Mouse (Mus musculus): Measurements from ENCODE around the gene Ahcyl1. TPM values are rescaled to one million over a fixed set of nuclear protein-coding genes. Genes with fewer than 3 reads are reported as not detected.

Ahcyl1 gene
- polyA plus RNA-seq, 1 experiment, result 386 TPM

- DNase-seq, result peak in 1 of 2 experiments; percentile 63
- Histone ChIP-seq H3K27ac (ENCODE audit: insufficient read depth, low read length) (peak within 1 kb of the TSS; percentile 72), H3K4me1 (ENCODE audit: control insufficient read depth, insufficient read depth, low read length) (no peaks in the 10 kb centered on the region; the same call in 1 of the 2 replicates), H3K27me3 (ENCODE audit: control insufficient read depth, insufficient read depth, low read length) (no peaks in the 10 kb centered on the region), H3K4me3 (replicated peaks; ENCODE audit: insufficient read depth, low read depth, low read length) (peak within 1 kb of the TSS; percentile 63)
- 1% methylated on average over 48 of the region's 48 CpGs for WGBS
- TF ChIP-seq POLR2A (IDR thresholded peaks at IDR 0.05; ENCODE audit: borderline replicate concordance, insufficient read depth, low read length), result no peak
- TF ChIP-seq CTCF (IDR thresholded peaks at IDR 0.05; ENCODE audit: borderline replicate concordance, insufficient read depth, low read depth, low read length), result no peak
Measured at GRCm38 (mm10) chr3:107630682-107631522, 65.5 kb downstream of the Ahcyl1 start, which contains the start of gene Gm10961. TSS of gene Gm10961 (plus strand) at chr3:107631322.

GRCm38 (mm10) chr3:107629411-107629810 is 66.9 kb downstream of the Ahcyl1 start:
- H3K27me3 ChIP-seq (ENCODE audit: control insufficient read depth, insufficient read depth, low read length), result no peaks in the 10 kb centered on the region
- no peak for DNase-seq
- 91% methylated on average over 4 of the region's 4 CpGs for WGBS
- no peak overlapping the region for H3K4me3 ChIP-seq (replicated peaks; ENCODE audit: insufficient read depth, low read depth, low read length)
- no peak overlapping the region for H3K27ac ChIP-seq (ENCODE audit: insufficient read depth, low read length)
- H3K4me1 ChIP-seq (ENCODE audit: control insufficient read depth, insufficient read depth, low read length), result no peaks in the 10 kb centered on the region; the same call in 1 of the 2 replicates
- TF ChIP-seq CTCF (IDR thresholded peaks at IDR 0.05; ENCODE audit: borderline replicate concordance, insufficient read depth, low read depth, low read length) (no peak), POLR2A (IDR thresholded peaks at IDR 0.05; ENCODE audit: borderline replicate concordance, insufficient read depth, low read length) (no peak)

GRCm38 (mm10) chr3:107628551-107628950 is 67.8 kb downstream of the Ahcyl1 start:
- no peaks in the 10 kb centered on the region for H3K27me3 ChIP-seq (ENCODE audit: control insufficient read depth, insufficient read depth, low read length)
- no peak overlapping the region for H3K27ac ChIP-seq (ENCODE audit: insufficient read depth, low read length)
- TF ChIP-seq CTCF (IDR thresholded peaks at IDR 0.05; ENCODE audit: borderline replicate concordance, insufficient read depth, low read depth, low read length), result no peak
- TF ChIP-seq POLR2A (IDR thresholded peaks at IDR 0.05; ENCODE audit: borderline replicate concordance, insufficient read depth, low read length), result no peak
- no peak for DNase-seq
- no peak overlapping the region for H3K4me3 ChIP-seq (replicated peaks; ENCODE audit: insufficient read depth, low read depth, low read length)
- WGBS, result 93% methylated on average over 2 of the region's 2 CpGs
- no peaks in the 10 kb centered on the region; the same call in 1 of the 2 replicates for H3K4me1 ChIP-seq (ENCODE audit: control insufficient read depth, insufficient read depth, low read length)

- TF ChIP-seq CTCF (IDR thresholded peaks at IDR 0.05; ENCODE audit: borderline replicate concordance, insufficient read depth, low read depth, low read length) (no peak), POLR2A (IDR thresholded peaks at IDR 0.05; ENCODE audit: borderline replicate concordance, insufficient read depth, low read length) (no peak)
- WGBS, result 71% methylated on average over 7 of the region's 7 CpGs
Measured at GRCm38 (mm10) chr3:107627641-107628040, 68.7 kb downstream of the Ahcyl1 start.

GRCm38 (mm10) chr3:107626751-107627150 is 69.6 kb downstream of the Ahcyl1 start:
- Histone ChIP-seq H3K27me3 (ENCODE audit: control insufficient read depth, insufficient read depth, low read length) (no peaks in the 10 kb centered on the region), H3K4me1 (ENCODE audit: control insufficient read depth, insufficient read depth, low read length) (no peaks in the 10 kb centered on the region; the same call in 1 of the 2 replicates), H3K4me3 (replicated peaks; ENCODE audit: insufficient read depth, low read depth, low read length) (no peak overlapping the region), H3K27ac (ENCODE audit: insufficient read depth, low read length) (no peak overlapping the region)
- no peak for DNase-seq
- 93% methylated on average over 8 of the region's 8 CpGs for WGBS
- no peak for TF ChIP-seq POLR2A (IDR thresholded peaks at IDR 0.05; ENCODE audit: borderline replicate concordance, insufficient read depth, low read length)
- no peak for TF ChIP-seq CTCF (IDR thresholded peaks at IDR 0.05; ENCODE audit: borderline replicate concordance, insufficient read depth, low read depth, low read length)

More at GRCm38 (mm10) chr3:107627641-107628040, 68.7 kb downstream of the Ahcyl1 start:
- no peak overlapping the region for H3K27ac ChIP-seq (ENCODE audit: insufficient read depth, low read length)
- H3K4me3 ChIP-seq (replicated peaks; ENCODE audit: insufficient read depth, low read depth, low read length), result no peak overlapping the region
- no peaks in the 10 kb centered on the region; the same call in 1 of the 2 replicates for H3K4me1 ChIP-seq (ENCODE audit: control insufficient read depth, insufficient read depth, low read length)
- DNase-seq, result no peak
- no peaks in the 10 kb centered on the region for H3K27me3 ChIP-seq (ENCODE audit: control insufficient read depth, insufficient read depth, low read length)

GRCm38 (mm10) chr3:107625536-107625935 is 70.8 kb downstream of the Ahcyl1 start:
- no peaks in the 10 kb centered on the region for H3K27me3 ChIP-seq (ENCODE audit: control insufficient read depth, insufficient read depth, low read length)
- H3K4me1 ChIP-seq (ENCODE audit: control insufficient read depth, insufficient read depth, low read length), result no peaks in the 10 kb centered on the region; the same call in 1 of the 2 replicates
- no peak for TF ChIP-seq CTCF (IDR thresholded peaks at IDR 0.05; ENCODE audit: borderline replicate concordance, insufficient read depth, low read depth, low read length)
- TF ChIP-seq POLR2A (IDR thresholded peaks at IDR 0.05; ENCODE audit: borderline replicate concordance, insufficient read depth, low read length), result no peak
- no peak overlapping the region for H3K27ac ChIP-seq (ENCODE audit: insufficient read depth, low read length)
- WGBS, result 90% methylated on average over 8 of the region's 8 CpGs
- DNase-seq, result no peak
- no peak overlapping the region for H3K4me3 ChIP-seq (replicated peaks; ENCODE audit: insufficient read depth, low read depth, low read length)

- H3K4me1 ChIP-seq (ENCODE audit: control insufficient read depth, insufficient read depth, low read length), result no peaks in the 10 kb centered on the region; the same call in 1 of the 2 replicates
- DNase-seq, result no peak
- WGBS, result 93% methylated on average over 8 of the region's 8 CpGs
- no peak overlapping the region for H3K4me3 ChIP-seq (replicated peaks; ENCODE audit: insufficient read depth, low read depth, low read length)
- no peak for TF ChIP-seq POLR2A (IDR thresholded peaks at IDR 0.05; ENCODE audit: borderline replicate concordance, insufficient read depth, low read length)
- TF ChIP-seq CTCF (IDR thresholded peaks at IDR 0.05; ENCODE audit: borderline replicate concordance, insufficient read depth, low read depth, low read length), result no peak
- H3K27me3 ChIP-seq (ENCODE audit: control insufficient read depth, insufficient read depth, low read length), result no peaks in the 10 kb centered on the region
- H3K27ac ChIP-seq (ENCODE audit: insufficient read depth, low read length), result no peak overlapping the region
Measured at GRCm38 (mm10) chr3:107624424-107624823, 71.9 kb downstream of the Ahcyl1 start.

GRCm38 (mm10) chr3:107622537-107622936 is 73.8 kb downstream of the Ahcyl1 start:
- H3K4me1 ChIP-seq (ENCODE audit: control insufficient read depth, insufficient read depth, low read length), result no peaks in the 10 kb centered on the region
- H3K4me3 ChIP-seq (replicated peaks; ENCODE audit: insufficient read depth, low read depth, low read length), result no peak overlapping the region
- TF ChIP-seq POLR2A (IDR thresholded peaks at IDR 0.05; ENCODE audit: borderline replicate concordance, insufficient read depth, low read length) (no peak), CTCF (IDR thresholded peaks at IDR 0.05; ENCODE audit: borderline replicate concordance, insufficient read depth, low read depth, low read length) (no peak)
- no peak overlapping the region for H3K27ac ChIP-seq (ENCODE audit: insufficient read depth, low read length)
- DNase-seq, result no peak
- no peaks in the 10 kb centered on the region for H3K27me3 ChIP-seq (ENCODE audit: control insufficient read depth, insufficient read depth, low read length)
- 92% methylated on average over 7 of the region's 7 CpGs for WGBS

All from cerebellum, adult 2 months (tissue).